Mouse (Mus musculus): Measurements from ENCODE around the gene Trhr2. TPM values are rescaled to one million over a fixed set of nuclear protein-coding genes. Genes with fewer than 3 reads are reported as not detected.

The Trhr2 gene
- polyA plus RNA-seq, 1 experiment: 0.09 TPM

GRCm38 (mm10) chr8:122309272-122309671 is 51.3 kb downstream of the Trhr2 start:
- Histone ChIP-seq H3K36me3 (ENCODE audit: control insufficient read depth, insufficient read depth, low read length) (peaks cover 24% of the 10 kb centered on the region), H3K4me1 (ENCODE audit: control insufficient read depth, insufficient read depth, insufficient read length, low read length) (peaks cover 50% of the 10 kb centered on the region), H3K27me3 (ENCODE audit: control insufficient read depth, insufficient read depth, low read length) (no peaks in the 10 kb centered on the region), H3K27ac (ENCODE audit: insufficient read depth, low read depth, low read length) (no peak overlapping the region), H3K4me3 (ENCODE audit: low read depth, low read length) (no peak overlapping the region)
- no peak for TF ChIP-seq CTCF (IDR thresholded peaks at IDR 0.05; ENCODE audit: extremely low read depth, insufficient read length, insufficient replicate concordance, low read depth, low read length)
- no peak for TF ChIP-seq POLR2A (IDR thresholded peaks at IDR 0.05; ENCODE audit: low read depth, low read length)
- 38% methylated on average over 12 of the region's 12 CpGs for WGBS

GRCm38 (mm10) chr8:122307836-122308235 is 52.7 kb downstream of the Trhr2 start:
- Histone ChIP-seq H3K27me3 (ENCODE audit: control insufficient read depth, insufficient read depth, low read length) (no peaks in the 10 kb centered on the region), H3K4me1 (ENCODE audit: control insufficient read depth, insufficient read depth, insufficient read length, low read length) (peaks cover 53% of the 10 kb centered on the region), H3K36me3 (ENCODE audit: control insufficient read depth, insufficient read depth, low read length) (peaks cover 24% of the 10 kb centered on the region), H3K27ac (ENCODE audit: insufficient read depth, low read depth, low read length) (no peak overlapping the region), H3K4me3 (ENCODE audit: low read depth, low read length) (no peak overlapping the region)
- no peak for TF ChIP-seq POLR2A (IDR thresholded peaks at IDR 0.05; ENCODE audit: low read depth, low read length)
- TF ChIP-seq CTCF (IDR thresholded peaks at IDR 0.05; ENCODE audit: extremely low read depth, insufficient read length, insufficient replicate concordance, low read depth, low read length): no peak
- WGBS: 57% methylated on average over 8 of the region's 8 CpGs

Other genes with a start within 250 kb of the Trhr2 start
- gene Zfpm1, start 78.6 kb downstream of the Trhr2 start, polyA plus RNA-seq (2012; rRNA removed): 153 and 187 TPM in 2 replicates
- gene Zc3h18, start 15.9 kb upstream of the Trhr2 start, polyA plus RNA-seq (2012; rRNA removed): 13.6 and 23.3 TPM in 2 replicates
- 0.30 and 0.81 TPM in 2 replicates for gene Il17c, start 61.3 kb upstream of the Trhr2 start, polyA plus RNA-seq (2012; rRNA removed)
- 127 and 242 TPM in 2 replicates for gene Cyba, start 72.2 kb upstream of the Trhr2 start, polyA plus RNA-seq (2012; rRNA removed)
- 18.8 and 30.5 TPM in 2 replicates for gene Mvd, start 82.7 kb upstream of the Trhr2 start, polyA plus RNA-seq (2012; rRNA removed)
- 2.2 and 3.4 TPM in 2 replicates for gene Snai3, start 100.0 kb upstream of the Trhr2 start, polyA plus RNA-seq (2012; rRNA removed)
- gene Rnf166, start 115.3 kb upstream of the Trhr2 start, polyA plus RNA-seq (2012; rRNA removed): 35.7 and 44.9 TPM in 2 replicates
- 20.9 and 31.8 TPM in 2 replicates for gene Ctu2, start 115.4 kb upstream of the Trhr2 start, polyA plus RNA-seq (2012; rRNA removed)
- 29.5 and 36.4 TPM in 2 replicates for gene Piezo1, start 190.6 kb upstream of the Trhr2 start, polyA plus RNA-seq (2012; rRNA removed)
- gene Cdt1, start 207.3 kb upstream of the Trhr2 start, polyA plus RNA-seq (2012; rRNA removed): 26.8 and 64.8 TPM in 2 replicates
- gene Aprt, start 216.2 kb upstream of the Trhr2 start, polyA plus RNA-seq (2012; rRNA removed): 327 and 537 TPM in 2 replicates